Mouse (Mus musculus) stomach, embryonic 16.5 days (tissue): ENCODE measurements around the gene Tmem132d. TPM values are rescaled to one million over a fixed set of nuclear protein-coding genes. Genes with fewer than 3 reads are reported as not detected.
"Not testable (repeated sequence)": the region's sequence is repeated elsewhere in the genome, so short reads cannot be mapped to it uniquely, and the experiment has no call there.

Experiments used
- ATAC-seq: fragments of 200-750 bp; cut with Nextera tagmentation; 2 replicates; pipeline ENCODE4 v1.8.0; 2017; ENCODE audit warnings: moderate number of reproducible peaks, moderate TSS enrichment; ENCODE audit not compliant: insufficient read depth, low FRiP score
- H3K27ac ChIP-seq: fragments of 300-500 bp; sonication (generic); 2 replicates; pipeline ENCODE4 v1.5.1; 2014; ENCODE audit warnings: low read length
- H3K27me3 ChIP-seq: fragments of 300-500 bp; sonication (generic); 2 replicates; pipeline ENCODE4 v1.6.1; 2014; ENCODE audit warnings: low read length, control low read depth, mixed read lengths; ENCODE audit not compliant: control insufficient read depth, insufficient read depth
- H3K36me3 ChIP-seq: fragments of 300-500 bp; sonication (generic); 2 replicates; pipeline ENCODE4 v1.6.1; 2014; ENCODE audit warnings: low read length; ENCODE audit not compliant: control insufficient read depth, insufficient read depth
- H3K4me1 ChIP-seq: fragments of 300-500 bp; sonication (generic); 2 replicates; pipeline ENCODE4 v1.6.1; 2014; ENCODE audit warnings: low read length, control low read depth, mixed read lengths; ENCODE audit not compliant: control insufficient read depth, insufficient read depth
- H3K4me2 ChIP-seq: fragments of 300-500 bp; sonication (generic); 2 replicates; pipeline ENCODE4 v1.6.1; 2014; ENCODE audit warnings: low read depth, low read length, mixed read lengths
- H3K4me3 ChIP-seq: fragments of 300-500 bp; sonication (generic); replicated peaks from 2 replicates; pipeline ENCODE4 v1.5.1; 2014; ENCODE audit warnings: mild to moderate bottlenecking, low read length
- H3K9ac ChIP-seq: fragments of 300-500 bp; sonication (generic); 2 replicates; pipeline ENCODE4 v1.6.1; 2014; ENCODE audit warnings: low read length
- H3K9me3 ChIP-seq: fragments of 300-500 bp; sonication (generic); replicated peaks from 2 replicates; pipeline ENCODE4 v1.6.1; 2016; ENCODE audit warnings: low read length, control low read depth; ENCODE audit not compliant: control insufficient read depth
- WGBS: fragments of 180-500 bp; shearing (Covaris S2); extraction: QIAGEN DNeasy Blood & Tissue Kit; methylation state at CpG from one replicate; pipeline ENCODE4 v1.1.7; 2014; 5-methylcytosine and 5-hydroxymethylcytosine counted together
- polyA plus RNA-seq: library from polyadenylated mRNA; unstranded; fragments of >200 nt; fragmentation: Nextera tagmentation; extraction: Ambion mirVana; gene quantifications from 2 replicates; pipeline ENCODE4 v1.2.1, GENCODE M21; 2015

Tmem132d gene
- polyA plus RNA-seq, 1 experiment from 2014 or later, result 0.06 TPM

DNA sequence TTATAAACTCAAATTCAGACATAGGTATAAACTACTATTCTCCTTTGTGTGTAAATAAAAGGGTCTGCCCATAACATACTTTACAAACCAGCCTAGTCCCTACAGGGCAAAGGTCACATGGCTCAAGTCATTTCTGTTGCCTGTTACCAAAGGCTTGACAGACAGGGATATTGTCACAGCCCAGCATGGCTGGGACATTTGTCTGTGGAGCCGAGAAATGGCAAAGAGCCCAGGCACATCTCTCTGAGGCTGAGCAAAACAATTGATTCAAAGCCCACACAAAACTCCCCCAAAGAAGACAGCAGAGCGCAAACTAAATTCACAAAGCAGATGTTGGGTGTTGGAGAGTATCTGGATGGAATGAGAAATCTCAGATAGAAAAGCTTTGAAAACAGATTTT is 405.8 kb downstream of the Tmem132d start:
- H3K4me3 ChIP-seq, result no peak overlapping the region
- WGBS, result 68% methylated on average over 2 of the region's 2 CpGs
- H3K9me3 ChIP-seq, result no peaks in the 10 kb centered on the region
- H3K27me3 ChIP-seq, result no peaks in the 10 kb centered on the region
- H3K9ac ChIP-seq, result no peak overlapping the region
- H3K27ac ChIP-seq, result no peak overlapping the region
- no peaks in the 10 kb centered on the region for H3K36me3 ChIP-seq
- ATAC-seq, result no peak
- H3K4me2 ChIP-seq, result no peak overlapping the region
- H3K4me1 ChIP-seq, result no peaks in the 10 kb centered on the region

- H3K27ac ChIP-seq, result no peak overlapping the region
- no peaks in the 10 kb centered on the region for H3K36me3 ChIP-seq
- no peak overlapping the region for H3K4me3 ChIP-seq
- H3K9ac ChIP-seq, result no peak overlapping the region
- ATAC-seq, result no peak
- no peak overlapping the region for H3K4me2 ChIP-seq
- WGBS, result 67% methylated on average over 9 of the region's 9 CpGs
- no peaks in the 10 kb centered on the region for H3K4me1 ChIP-seq
- H3K9me3 ChIP-seq, result no peaks in the 10 kb centered on the region
- no peaks in the 10 kb centered on the region for H3K27me3 ChIP-seq
Measured at GRCm38 (mm10) chr5:128004666-128005065, 428.2 kb downstream of the Tmem132d start.

DNA sequence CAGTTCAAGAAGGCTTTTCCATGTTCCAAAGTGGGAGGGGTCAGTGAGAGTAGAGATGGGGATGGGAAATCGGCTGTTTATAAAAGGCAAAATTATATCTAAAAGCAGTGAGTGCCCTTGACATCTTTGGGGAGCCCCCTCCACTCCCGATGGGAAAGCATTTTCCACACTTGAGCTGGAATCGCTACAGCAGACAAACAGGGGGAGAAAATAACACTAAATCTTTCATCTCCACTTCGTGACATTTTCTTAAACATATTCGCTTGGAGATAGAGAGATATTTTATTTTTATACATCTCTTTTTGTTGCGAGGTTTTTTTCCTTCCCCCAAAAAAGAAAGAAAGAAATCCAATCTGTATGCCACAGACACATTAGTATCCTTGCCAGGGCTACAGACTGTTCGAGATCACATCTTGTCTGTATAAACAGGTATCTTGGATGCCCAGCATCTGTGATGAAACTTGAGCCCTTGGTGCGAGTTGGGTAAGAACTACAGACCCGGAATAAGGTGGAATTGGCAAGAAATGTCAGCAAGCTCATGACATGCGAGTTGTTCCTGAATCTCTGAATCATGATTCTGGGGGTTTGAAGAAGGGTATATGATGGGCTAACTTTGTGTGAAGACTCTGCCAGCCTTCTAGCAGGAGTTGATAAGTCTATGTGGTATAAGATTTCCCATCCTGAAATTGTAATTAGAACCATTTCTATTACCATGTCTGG is 436.2 kb downstream of the Tmem132d start:
- H3K4me1 ChIP-seq, result no peaks in the 10 kb centered on the region
- H3K4me2 ChIP-seq, result no peak overlapping the region
- H3K9ac ChIP-seq, result no peak overlapping the region
- no peak overlapping the region for H3K4me3 ChIP-seq
- no peak for ATAC-seq
- H3K27me3 ChIP-seq, result no peaks in the 10 kb centered on the region
- no peaks in the 10 kb centered on the region for H3K36me3 ChIP-seq
- H3K27ac ChIP-seq, result no peak overlapping the region
- 74% methylated on average over 10 of the region's 10 CpGs for WGBS
- H3K9me3 ChIP-seq, result no peaks in the 10 kb centered on the region

DNA sequence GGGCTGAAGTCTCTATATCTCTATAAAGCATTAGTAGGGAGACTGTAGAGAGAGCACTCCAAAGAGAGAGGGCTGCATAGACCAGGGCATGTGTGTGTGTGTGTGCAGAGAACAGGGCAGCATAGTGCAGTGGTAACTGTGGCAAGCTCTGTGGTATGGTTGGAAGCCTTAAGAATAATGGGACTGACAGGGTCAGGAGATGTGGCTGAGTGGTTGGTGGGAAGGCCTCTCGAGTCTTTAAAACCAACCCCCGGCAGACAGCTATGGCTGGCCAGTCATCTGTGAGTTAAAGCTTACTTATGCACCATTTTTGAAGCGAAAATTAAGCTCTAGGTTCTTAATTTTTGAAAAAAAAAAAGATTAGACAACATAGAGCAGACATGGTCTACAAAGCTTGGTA is 439.4 kb downstream of the Tmem132d start:
- H3K9me3 ChIP-seq, result no peaks in the 10 kb centered on the region
- no peaks in the 10 kb centered on the region for H3K36me3 ChIP-seq
- no peaks in the 10 kb centered on the region for H3K4me1 ChIP-seq
- 71% methylated on average over 3 of the region's 3 CpGs for WGBS
- no peak overlapping the region for H3K27ac ChIP-seq
- H3K4me2 ChIP-seq, result no peak overlapping the region
- no peak overlapping the region for H3K4me3 ChIP-seq
- no peak for ATAC-seq
- no peaks in the 10 kb centered on the region for H3K27me3 ChIP-seq
- no peak overlapping the region for H3K9ac ChIP-seq

GRCm38 (mm10) chr5:127990826-127991225 is 442.1 kb downstream of the Tmem132d start:
- no peaks in the 10 kb centered on the region for H3K4me1 ChIP-seq
- ATAC-seq, result no peak
- 79% methylated on average over 5 of the region's 5 CpGs for WGBS

DNA sequence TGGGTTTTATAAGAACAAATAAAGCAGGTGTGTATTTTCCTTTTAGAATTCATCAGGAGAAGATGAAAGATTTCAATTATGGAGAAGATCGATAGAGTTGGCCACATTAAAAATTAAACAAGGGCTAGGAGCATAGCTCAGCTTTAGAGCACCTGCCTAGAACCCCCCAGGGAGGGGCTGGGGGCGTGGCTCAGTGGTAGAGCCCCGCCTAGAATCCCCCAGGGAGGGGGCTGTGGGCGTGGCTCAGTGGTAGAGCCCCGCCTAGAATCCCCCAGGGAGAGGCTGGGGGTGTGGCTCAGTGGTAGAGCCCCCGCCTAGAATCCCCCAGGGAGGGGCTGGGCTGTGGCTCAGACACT is 452.9 kb downstream of the Tmem132d start:
- not testable (repeated sequence) for H3K4me1 ChIP-seq, ATAC-seq
- 57% methylated on average over 6 of the region's 6 CpGs for WGBS

More at GRCm38 (mm10) chr5:127990826-127991225, 442.1 kb downstream of the Tmem132d start:
- Histone ChIP-seq H3K4me2 (no peak overlapping the region), H3K27me3 (no peaks in the 10 kb centered on the region), H3K4me3 (no peak overlapping the region), H3K9me3 (no peaks in the 10 kb centered on the region), H3K27ac (no peak overlapping the region), H3K9ac (no peak overlapping the region), H3K36me3 (no peaks in the 10 kb centered on the region)

DNA sequence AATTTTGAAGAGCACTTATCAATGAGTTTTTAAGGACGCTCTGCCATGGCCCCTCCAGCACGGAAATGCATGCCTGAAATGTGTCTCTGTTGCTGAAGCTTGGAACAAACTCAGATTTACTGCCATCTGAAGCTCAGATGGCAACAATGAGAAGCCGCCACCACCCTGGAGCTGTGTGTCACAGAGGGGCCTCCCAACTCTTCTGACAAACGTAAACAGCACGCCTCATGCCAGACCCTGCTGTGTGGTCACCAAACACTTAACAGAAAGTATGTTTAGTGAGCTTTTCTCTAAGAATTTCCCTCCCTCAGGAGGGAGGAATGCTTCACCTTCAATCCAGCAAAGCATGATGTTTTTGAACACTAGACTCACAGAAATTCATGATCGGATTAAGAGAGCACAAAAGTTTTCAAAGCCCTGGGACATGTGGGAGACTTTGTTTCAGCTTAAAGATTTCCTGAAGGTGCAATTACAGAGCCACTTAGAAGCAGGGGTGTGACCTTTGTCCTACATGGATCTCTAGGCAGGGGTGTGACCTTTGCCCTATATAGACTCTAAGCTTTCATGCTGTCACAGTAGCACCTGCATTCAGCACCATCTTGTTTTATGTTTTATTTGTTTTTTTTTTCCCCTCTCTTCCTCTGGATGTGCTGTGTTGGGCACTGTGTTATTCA is 453.4 kb downstream of the Tmem132d start:
- 49% methylated on average over 6 of the region's 6 CpGs for WGBS
- Histone ChIP-seq H3K36me3 (no peaks in the 10 kb centered on the region), H3K4me3 (no peak overlapping the region), H3K4me1 (no peaks in the 10 kb centered on the region), H3K27ac (no peak overlapping the region), H3K27me3 (no peaks in the 10 kb centered on the region), H3K4me2 (no peak overlapping the region), H3K9ac (no peak overlapping the region), H3K9me3 (no peaks in the 10 kb centered on the region)
- ATAC-seq, result no peak

More for the DNA sequence above, 452.9 kb downstream of the Tmem132d start:
- H3K4me3 ChIP-seq, H3K9me3 ChIP-seq, H3K36me3 ChIP-seq, H3K4me2 ChIP-seq, H3K9ac ChIP-seq, H3K27me3 ChIP-seq, H3K27ac ChIP-seq: not testable (repeated sequence)

DNA sequence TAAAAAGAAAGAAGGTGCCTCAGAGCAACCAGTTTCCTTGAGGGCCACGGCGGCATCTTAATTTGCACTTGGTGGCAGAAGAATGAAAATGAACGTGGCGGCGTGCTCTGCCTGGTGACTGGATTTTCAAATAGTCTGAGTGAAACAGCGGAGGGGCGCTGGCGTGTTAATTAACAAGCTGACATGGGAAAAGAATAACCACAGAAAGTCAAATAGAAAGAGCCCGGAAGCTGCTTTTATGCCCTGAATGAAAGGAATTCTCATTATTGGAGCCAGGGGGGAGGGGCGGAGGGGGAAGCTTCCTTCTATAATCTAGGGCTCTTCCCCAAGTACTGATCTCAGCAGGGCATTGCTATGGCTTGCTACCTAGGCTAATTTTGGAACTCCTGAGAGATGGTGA is 456.2 kb downstream of the Tmem132d start:
- no peak for ATAC-seq
- no peak overlapping the region for H3K4me3 ChIP-seq
- 72% methylated on average over 10 of the region's 10 CpGs for WGBS
- no peak overlapping the region for H3K9ac ChIP-seq
- H3K9me3 ChIP-seq, result no peaks in the 10 kb centered on the region
- no peak overlapping the region for H3K27ac ChIP-seq
- no peaks in the 10 kb centered on the region for H3K36me3 ChIP-seq
- H3K4me1 ChIP-seq, result no peaks in the 10 kb centered on the region
- no peak overlapping the region for H3K4me2 ChIP-seq
- H3K27me3 ChIP-seq, result no peaks in the 10 kb centered on the region

GRCm38 (mm10) chr5:127965700-127966099 is 467.2 kb downstream of the Tmem132d start:
- Histone ChIP-seq H3K9ac (no peak overlapping the region), H3K4me2 (no peak overlapping the region), H3K4me3 (no peak overlapping the region), H3K9me3 (no peaks in the 10 kb centered on the region), H3K36me3 (no peaks in the 10 kb centered on the region), H3K27me3 (no peaks in the 10 kb centered on the region), H3K4me1 (no peaks in the 10 kb centered on the region), H3K27ac (no peak overlapping the region)
- ATAC-seq, result no peak
- 81% methylated on average over 3 of the region's 3 CpGs for WGBS
